Mouse (Mus musculus): ENCODE results near the gene Tcp11l2. TPM values are rescaled to one million over a fixed set of nuclear protein-coding genes. Genes with fewer than 3 reads are reported as not detected.
A peak's percentile ranks its signal among the peaks of the same experiment; 100 is the strongest.

Gene Tcp11l2
- total RNA-seq, 1 experiment: 2.8 TPM

GRCm38 (mm10) chr10:84531576-84531975 is 44.9 kb upstream of the Tcp11l2 start:
- Histone ChIP-seq H3K9me3 (ENCODE audit: control insufficient read depth, insufficient read depth, low read depth, low read length) (no peaks in the 10 kb centered on the region), H3K9ac (ENCODE audit: insufficient read depth, low read depth, low read length, poor library complexity, severe bottlenecking) (no peak overlapping the region; the same call in 1 of the 2 replicates), H3K4me3 (ENCODE audit: insufficient read depth in 1 of 2, low read depth in 1 of 2, low read length in 2 of 2, poor library complexity in 1 of 2, severe bottlenecking in 1 of 2) (no peak overlapping the region), H3K4me1 (ENCODE audit: control insufficient read depth in 2 of 2, insufficient read depth in 2 of 2, low read length in 2 of 2, poor library complexity in 1 of 2) (peaks cover 16 to 33% of the 10 kb centered on the region in 2 experiments), H3K27ac (ENCODE audit: insufficient read depth, low read depth, low read length, poor library complexity, severe bottlenecking) (no peak overlapping the region), H3K36me3 (ENCODE audit: control insufficient read depth, insufficient read depth, low read length, poor library complexity, severe bottlenecking) (peaks cover 19% of the 10 kb centered on the region)
- DNase-seq (ENCODE audit: low read depth, low spot score): no peak
- TF ChIP-seq CHD2 (IDR thresholded peaks at IDR 0.05; ENCODE audit: low read depth, low read length): no peak
- no peak for TF ChIP-seq ZNF384 (IDR thresholded peaks at IDR 0.05; ENCODE audit: low read depth, low read length)
- no peak for TF ChIP-seq HCFC1 (IDR thresholded peaks at IDR 0.05; ENCODE audit: borderline replicate concordance, insufficient read depth, low read length)
- no peak for TF ChIP-seq ZC3H11A (IDR thresholded peaks at IDR 0.05; ENCODE audit: borderline replicate concordance, low read depth, low read length)
- TF ChIP-seq MAFK (IDR thresholded peaks at IDR 0.05; ENCODE audit: insufficient read depth, low read depth, low read length): no peak
- in situ Hi-C loops (cut with MboI; ENCODE audit: low sequenced_read_pairs in 2 of 2, unreplicated experiment in 2 of 2): no loop called here

DNA sequence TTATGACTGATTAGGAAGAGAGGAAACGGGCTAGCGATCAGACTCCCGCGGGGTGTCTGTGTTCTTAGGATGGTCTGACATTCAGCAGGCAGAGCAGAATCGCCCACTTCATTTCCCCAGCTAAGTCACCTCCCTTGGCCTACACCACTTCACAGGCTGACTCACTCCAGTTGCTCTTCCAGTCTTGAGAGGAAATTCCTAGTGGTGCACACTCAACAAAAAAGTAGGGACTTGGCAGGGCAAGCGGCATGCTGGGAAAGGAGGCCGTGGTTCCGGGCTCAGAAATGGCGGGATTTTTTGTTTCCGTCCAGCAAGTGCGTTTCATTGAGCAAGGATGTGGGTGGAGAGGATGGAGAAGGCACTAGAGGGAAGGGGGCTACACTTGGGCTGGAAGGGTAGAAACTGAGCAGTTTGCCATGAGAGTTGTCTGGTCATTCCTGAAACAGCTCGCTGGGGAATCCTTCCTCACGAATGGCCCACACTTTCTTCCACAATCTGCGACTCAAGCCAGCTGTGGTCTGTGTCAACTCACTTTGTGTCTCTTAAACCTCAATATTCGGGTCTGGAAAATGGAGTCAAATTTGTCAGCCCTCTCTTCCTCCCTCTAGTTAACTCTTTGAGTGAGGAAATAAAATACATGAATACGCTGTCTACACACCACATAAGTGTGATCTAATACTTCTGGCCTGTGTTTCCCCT is 44.1 kb upstream of the Tcp11l2 start:
- Histone ChIP-seq H3K4me1 (ENCODE audit: control insufficient read depth in 2 of 2, insufficient read depth in 2 of 2, low read length in 2 of 2, poor library complexity in 1 of 2) (peaks cover 11 to 29% of the 10 kb centered on the region in 2 experiments), H3K9ac (ENCODE audit: insufficient read depth, low read depth, low read length, poor library complexity, severe bottlenecking) (peak overlapping the region; percentile 86; the same call in 1 of the 2 replicates), H3K9me3 (ENCODE audit: control insufficient read depth, insufficient read depth, low read depth, low read length) (no peaks in the 10 kb centered on the region), H3K27ac (ENCODE audit: insufficient read depth, low read depth, low read length, poor library complexity, severe bottlenecking) (no peak overlapping the region), H3K36me3 (ENCODE audit: control insufficient read depth, insufficient read depth, low read length, poor library complexity, severe bottlenecking) (peaks cover 19% of the 10 kb centered on the region; the same call in 1 of the 2 replicates), H3K4me3 (ENCODE audit: insufficient read depth in 1 of 2, low read depth in 1 of 2, low read length in 2 of 2, poor library complexity in 1 of 2, severe bottlenecking in 1 of 2) (peak overlapping the region; percentile 89)
- in situ Hi-C loops (cut with MboI; ENCODE audit: low sequenced_read_pairs in 2 of 2, unreplicated experiment in 2 of 2): no loop called here
- DNase-seq (ENCODE audit: low read depth, low spot score): no peak
- TF ChIP-seq ZC3H11A (IDR thresholded peaks at IDR 0.05; ENCODE audit: borderline replicate concordance, low read depth, low read length): no peak
- TF ChIP-seq MAFK (IDR thresholded peaks at IDR 0.05; ENCODE audit: insufficient read depth, low read depth, low read length): no peak
- no peak for TF ChIP-seq ZNF384 (IDR thresholded peaks at IDR 0.05; ENCODE audit: low read depth, low read length)
- TF ChIP-seq HCFC1 (IDR thresholded peaks at IDR 0.05; ENCODE audit: borderline replicate concordance, insufficient read depth, low read length): no peak
- TF ChIP-seq CHD2 (IDR thresholded peaks at IDR 0.05; ENCODE audit: low read depth, low read length): no peak

DNA sequence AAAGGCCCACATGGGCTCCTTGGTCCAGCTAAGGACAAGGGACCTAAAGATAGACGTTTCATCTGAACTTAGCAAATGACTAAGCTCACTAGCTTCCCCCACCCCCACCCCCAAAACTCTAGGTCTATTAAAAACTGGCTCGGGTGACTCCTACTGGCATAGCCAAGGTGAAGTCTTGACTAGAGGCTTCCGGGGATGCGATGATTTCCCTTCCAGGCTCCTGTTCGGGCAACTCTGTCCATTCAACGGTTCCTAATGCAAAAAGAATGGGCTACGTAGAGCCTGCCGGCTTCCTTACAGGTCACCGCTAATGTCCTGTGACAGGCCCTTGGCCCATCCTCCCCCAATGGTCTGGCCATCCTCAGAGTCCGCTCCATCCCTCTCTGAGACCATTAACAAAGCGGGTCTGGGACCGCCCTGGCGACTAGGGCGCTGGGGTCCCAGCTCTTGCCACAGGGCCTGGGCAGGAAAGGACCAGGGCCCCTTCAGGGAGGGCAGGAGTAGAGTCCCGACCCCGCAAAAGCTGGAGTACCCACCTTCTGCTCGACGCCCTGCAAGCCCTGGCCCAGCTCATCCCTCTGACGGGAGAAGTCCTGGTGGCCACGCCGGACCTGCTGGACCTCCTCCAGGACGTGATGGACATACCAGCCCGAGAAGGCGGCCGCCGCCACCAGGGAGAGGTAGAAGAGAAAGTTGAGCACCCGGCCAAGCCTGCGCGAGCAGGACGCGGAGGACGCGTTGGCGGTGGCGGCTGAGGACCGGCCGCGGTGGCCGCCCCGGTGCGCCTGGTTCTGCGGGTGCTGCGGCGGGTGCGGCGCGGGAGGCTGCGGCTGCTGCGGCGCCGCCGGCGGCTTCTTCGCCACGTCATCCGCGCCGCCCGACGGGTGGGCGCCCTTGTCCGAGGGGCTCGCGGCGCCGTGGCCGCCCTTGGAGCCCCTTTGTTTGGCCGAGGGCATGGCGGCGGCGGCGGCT is 43.2 kb upstream of the Tcp11l2 start:
- peak overlapping the region; percentile 89 for H3K4me3 ChIP-seq (ENCODE audit: insufficient read depth in 1 of 2, low read depth in 1 of 2, low read length in 2 of 2, poor library complexity in 1 of 2, severe bottlenecking in 1 of 2)
- no peaks in the 10 kb centered on the region for H3K9me3 ChIP-seq (ENCODE audit: control insufficient read depth, insufficient read depth, low read depth, low read length)
- DNase-seq (ENCODE audit: low read depth, low spot score): no peak
- peak overlapping the region; percentile 86 for H3K9ac ChIP-seq (ENCODE audit: insufficient read depth, low read depth, low read length, poor library complexity, severe bottlenecking)
- H3K27ac ChIP-seq (ENCODE audit: insufficient read depth, low read depth, low read length, poor library complexity, severe bottlenecking): no peak overlapping the region
- no peak for TF ChIP-seq CHD2 (IDR thresholded peaks at IDR 0.05; ENCODE audit: low read depth, low read length)
- no peak for TF ChIP-seq MAFK (IDR thresholded peaks at IDR 0.05; ENCODE audit: insufficient read depth, low read depth, low read length)
- TF ChIP-seq ZC3H11A (IDR thresholded peaks at IDR 0.05; ENCODE audit: borderline replicate concordance, low read depth, low read length): no peak
- no peak for TF ChIP-seq ZNF384 (IDR thresholded peaks at IDR 0.05; ENCODE audit: low read depth, low read length)
- TF ChIP-seq HCFC1 (IDR thresholded peaks at IDR 0.05; ENCODE audit: borderline replicate concordance, insufficient read depth, low read length): no peak
- peaks cover 11% of the 10 kb centered on the region; the same call in 1 of the 2 replicates for H3K36me3 ChIP-seq (ENCODE audit: control insufficient read depth, insufficient read depth, low read length, poor library complexity, severe bottlenecking)
- peaks cover 11 to 23% of the 10 kb centered on the region in 2 experiments for H3K4me1 ChIP-seq (ENCODE audit: control insufficient read depth in 2 of 2, insufficient read depth in 2 of 2, low read length in 2 of 2, poor library complexity in 1 of 2)
- in situ Hi-C loops (cut with MboI; ENCODE audit: low sequenced_read_pairs in 2 of 2, unreplicated experiment in 2 of 2): no loop called here

DNA sequence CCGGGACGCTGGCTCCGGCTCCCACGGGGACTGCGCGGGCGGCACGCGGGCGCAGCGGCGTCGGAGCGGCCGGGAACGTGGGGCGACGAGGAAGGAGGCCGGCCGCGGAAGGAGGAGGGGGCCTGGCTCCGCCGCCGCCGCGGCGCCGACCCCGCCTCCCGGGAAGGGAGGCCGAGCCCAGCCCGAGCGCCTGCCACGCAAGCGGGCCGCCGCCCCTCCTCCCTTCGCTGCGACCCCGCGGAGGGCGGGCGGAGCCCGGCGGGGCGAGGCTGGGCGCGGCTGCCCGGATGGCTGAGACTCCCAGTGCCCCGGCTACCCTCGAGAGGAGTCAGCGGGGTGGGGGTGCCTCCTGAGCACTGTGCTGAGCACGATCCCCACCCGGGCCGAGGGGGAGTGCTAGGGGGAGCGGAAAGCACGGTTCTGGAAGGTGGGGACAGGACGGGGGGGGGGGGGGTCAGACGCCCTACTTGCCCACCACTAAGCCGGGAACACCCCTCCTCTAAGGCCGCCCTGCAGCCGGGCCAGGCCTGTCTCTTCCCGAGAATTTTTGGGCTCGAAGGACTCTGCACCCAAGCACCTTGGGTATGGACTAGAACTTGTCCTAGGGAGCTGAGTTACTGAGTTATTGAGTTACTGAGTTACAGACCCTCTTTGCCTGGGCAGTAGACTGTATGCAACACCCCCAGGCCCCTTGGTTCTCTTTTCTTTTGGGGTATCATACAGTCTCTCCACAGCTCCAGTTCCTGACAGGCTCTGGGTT is 42.3 kb upstream of the Tcp11l2 start, which contains the start of gene Ckap4:
Gene Ckap4, minus strand, starts transcription at position 151 of the 760 bp plus-strand sequence.
- in situ Hi-C loops (cut with MboI; ENCODE audit: low sequenced_read_pairs in 2 of 2, unreplicated experiment in 2 of 2): no loop called here

More for the DNA sequence above, 42.3 kb upstream of the Tcp11l2 start, which contains the start of gene Ckap4:
- TF ChIP-seq ZNF384 (IDR thresholded peaks at IDR 0.05; ENCODE audit: low read depth, low read length): no peak
- Histone ChIP-seq H3K4me1 (ENCODE audit: control insufficient read depth in 2 of 2, insufficient read depth in 2 of 2, low read length in 2 of 2, poor library complexity in 1 of 2) (peaks cover 11 to 19% of the 10 kb centered on the region in 2 experiments), H3K4me3 (ENCODE audit: insufficient read depth in 1 of 2, low read depth in 1 of 2, low read length in 2 of 2, poor library complexity in 1 of 2, severe bottlenecking in 1 of 2) (peak within 1 kb of the TSS; percentile 89), H3K27ac (ENCODE audit: insufficient read depth, low read depth, low read length, poor library complexity, severe bottlenecking) (no peak within 1 kb of the TSS), H3K9me3 (ENCODE audit: control insufficient read depth, insufficient read depth, low read depth, low read length) (no peaks in the 10 kb centered on the region), H3K36me3 (ENCODE audit: control insufficient read depth, insufficient read depth, low read length, poor library complexity, severe bottlenecking) (peaks cover 6% of the 10 kb centered on the region; the same call in 1 of the 2 replicates), H3K9ac (ENCODE audit: insufficient read depth, low read depth, low read length, poor library complexity, severe bottlenecking) (peak within 1 kb of the TSS; percentile 86)
- DNase-seq (ENCODE audit: low read depth, low spot score): peak; percentile 47

Measured in ES-E14 (cell line).